Comparison of ENCODE assay signal across 7 mouse cellular contexts in the genomic region with DNA sequence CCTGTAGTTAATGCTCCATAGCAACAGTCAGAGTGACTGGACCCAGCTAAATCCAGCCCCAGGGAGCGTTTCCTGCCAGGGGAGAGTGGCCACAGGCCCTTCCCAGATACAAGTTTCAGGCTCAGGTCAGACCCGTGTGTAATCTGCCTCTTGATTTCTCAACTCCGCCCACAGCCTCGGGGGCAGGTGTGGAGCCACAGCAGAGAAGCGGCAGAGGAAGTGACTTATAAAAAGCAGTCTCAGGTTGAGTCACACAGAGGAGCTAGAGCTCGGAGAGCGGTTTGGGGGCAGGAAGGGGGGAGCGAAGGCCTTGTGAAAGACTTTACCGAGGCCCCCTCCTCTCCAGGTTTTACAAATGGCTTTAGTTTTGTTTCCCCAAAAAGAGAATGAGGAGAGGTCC. TPM values are rescaled to one million over a fixed set of nuclear protein-coding genes. Genes with fewer than 3 reads are reported as not detected.
DNase-seq lines count a peak whose midpoint lies in the region.

No protein-coding gene starts in this region.

- peak overlapping the region; percentile 44; the same call in 1 of the 2 replicates for H3K27ac ChIP-seq in embryonic facial prominence, embryonic 10.5 days (replicated peaks)

- H3K4me3 ChIP-seq in embryonic facial prominence, embryonic 10.5 days = no peak overlapping the region

- WGBS in embryonic facial prominence, embryonic 10.5 days = 35% methylated on average over 9 of the region's 9 CpGs

- H3K36me3 ChIP-seq in embryonic facial prominence, embryonic 10.5 days (replicated peaks) = no peaks in the 10 kb centered on the region

- H3K9me3 ChIP-seq in embryonic facial prominence, embryonic 10.5 days = no peaks in the 10 kb centered on the region

- H3K4me1 ChIP-seq in embryonic facial prominence, embryonic 10.5 days = peaks cover 8% of the 10 kb centered on the region

- peak; percentile 60 for DNase-seq in right cerebral cortex, postnatal 25 days
- DNase-seq in right cerebral cortex, postnatal 10 days (ENCODE audit: low spot score in 2 of 2) = no peak
- no peak for DNase-seq in embryonic facial prominence, embryonic 10.5 days (ENCODE audit: low spot score)
- DNase-seq in lung, postnatal 36 days = peak; percentile 84
- DNase-seq in thymus, postnatal 36 days = peak; percentile 84 to 91
- no peak for DNase-seq in cerebellum, adult 18-20 months
- DNase-seq in urinary bladder, adult 2 months (ENCODE audit: low spot score) = no peak

- no peaks in the 10 kb centered on the region for H3K27me3 ChIP-seq in embryonic facial prominence, embryonic 10.5 days (replicated peaks; ENCODE audit: low read depth, poor library complexity, severe bottlenecking)

RNA-seq across cellular contexts. Expression of a gene that starts 46.6 kb away (rescaled TPM):
- 46.6 and 47.6 TPM in 2 replicates for polyA plus RNA-seq in embryonic facial prominence, embryonic 10.5 days (2016; fragmentation: Nextera tagmentation; extraction: Ambion mirVana)
- polyA plus RNA-seq in urinary bladder, adult 2 months (2012; rRNA removed) = 15.9 and 17.9 TPM in 2 replicates

Comparison
In these comparisons a context has a peak if more than half of its experiments do, and no peak if none do; other contexts are left out.
1. DNase-seq: peak in right cerebral cortex, postnatal 25 days (single experiment), lung, postnatal 36 days (single experiment) and thymus, postnatal 36 days (2 of 2); none in right cerebral cortex, postnatal 10 days (0 of 2), embryonic facial prominence, embryonic 10.5 days (single experiment), cerebellum, adult 18-20 months (0 of 2) and urinary bladder, adult 2 months (single experiment).